Mouse (Mus musculus): ENCODE measurements around the gene Tspan9. TPM values are rescaled to one million over a fixed set of nuclear protein-coding genes. Genes with fewer than 3 reads are reported as not detected.

The Tspan9 gene
- polyA plus RNA-seq, 1 experiment from 2014 or later, result 68.2 TPM

DNA sequence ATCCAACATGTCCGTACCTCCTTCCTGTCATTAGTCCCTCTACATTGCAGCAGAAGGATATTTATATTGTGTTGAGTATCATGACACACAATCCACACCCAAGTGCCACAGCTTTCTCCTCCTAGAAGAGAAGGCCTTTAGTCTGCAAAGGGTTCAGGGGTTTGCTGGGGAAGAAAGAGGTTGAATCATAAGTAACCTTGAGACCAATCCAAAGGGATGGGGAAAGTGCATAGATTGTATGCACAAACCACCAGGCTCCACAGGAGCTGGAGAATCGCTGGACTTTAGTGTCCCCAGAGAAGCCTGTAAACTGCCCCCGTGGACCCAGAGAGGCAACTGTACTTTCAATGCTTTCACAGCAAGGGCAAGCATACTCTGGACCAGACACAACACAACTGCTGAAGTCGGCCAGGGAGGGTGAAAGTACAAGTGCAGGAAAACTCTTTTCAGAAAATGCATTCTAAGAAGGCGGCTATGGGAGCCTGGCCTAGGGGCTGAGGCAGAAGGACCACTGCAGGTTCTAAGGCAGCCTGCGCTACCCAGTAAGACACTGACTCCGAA is 24.6 kb downstream of the Tspan9 start:
- ATAC-seq (ENCODE audit: insufficient number of reproducible peaks, low FRiP score, low TSS enrichment, low read depth) (no peak), DNase-seq (ENCODE audit: low spot score) (no peak)
- no peak overlapping the region for H3K27ac ChIP-seq (replicated peaks; ENCODE audit: low read depth, low read length)
- H3K36me3 ChIP-seq (ENCODE audit: control insufficient read depth, insufficient read depth, low read length), result no peaks in the 10 kb centered on the region
- peaks cover 10% of the 10 kb centered on the region for H3K4me1 ChIP-seq (ENCODE audit: control insufficient read depth, insufficient read depth, low read length)
- no peak overlapping the region for H3K4me3 ChIP-seq (ENCODE audit: low read depth, low read length)
- 88% methylated on average over 7 of the region's 7 CpGs for WGBS
- no peak overlapping the region for H3K4me2 ChIP-seq (ENCODE audit: low read depth, severe bottlenecking)
- no peaks in the 10 kb centered on the region for H3K27me3 ChIP-seq (ENCODE audit: control insufficient read depth, insufficient read depth, low read length)
- H3K9ac ChIP-seq (ENCODE audit: low read length), result no peak overlapping the region
- no peaks in the 10 kb centered on the region for H3K9me3 ChIP-seq (ENCODE audit: control insufficient read depth, low read length)

DNA sequence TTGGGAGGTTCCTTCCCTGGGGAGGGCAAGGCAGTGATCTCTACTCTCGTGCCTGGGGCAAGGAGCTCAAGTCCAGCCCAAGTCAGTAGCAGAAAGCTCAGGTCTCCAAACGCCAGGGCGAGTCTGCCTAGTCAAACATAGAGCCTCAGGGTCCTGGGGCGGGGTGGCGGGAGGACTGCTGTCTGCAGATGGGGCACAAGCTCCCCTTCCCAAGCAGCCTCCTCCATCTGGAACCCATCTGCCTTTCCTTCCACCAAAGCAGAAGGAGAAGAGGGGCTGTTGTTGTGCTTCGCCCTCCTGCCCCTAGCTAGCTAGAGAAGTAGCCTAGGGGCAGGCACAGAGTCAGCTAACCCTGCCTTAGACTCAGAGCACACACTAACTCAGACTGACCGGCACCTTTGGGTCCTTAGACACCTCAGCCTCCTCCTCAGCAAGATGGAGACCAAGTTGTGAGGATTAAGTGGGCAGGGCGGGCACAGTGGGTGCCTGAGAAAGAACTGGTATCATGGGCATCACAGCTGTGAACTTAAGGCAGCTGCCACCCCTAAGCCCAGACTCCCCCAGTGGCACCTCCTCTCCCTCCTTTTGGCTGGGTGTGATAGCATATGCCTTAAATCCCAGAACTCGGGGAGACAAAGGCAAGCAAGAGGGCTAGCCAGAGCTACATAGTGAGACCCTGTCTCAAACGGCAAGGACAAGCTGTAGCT is 26.4 kb downstream of the Tspan9 start:
- H3K4me3 ChIP-seq (ENCODE audit: low read depth, low read length), result no peak overlapping the region
- peak overlapping the region; percentile 23 for H3K9ac ChIP-seq (ENCODE audit: low read length)
- 39% methylated on average over 10 of the region's 10 CpGs for WGBS
- H3K27ac ChIP-seq (replicated peaks; ENCODE audit: low read depth, low read length), result peak overlapping the region; percentile 52; the same call in 1 of the 2 replicates
- peaks cover 21% of the 10 kb centered on the region for H3K4me1 ChIP-seq (ENCODE audit: control insufficient read depth, insufficient read depth, low read length)
- H3K36me3 ChIP-seq (ENCODE audit: control insufficient read depth, insufficient read depth, low read length), result no peaks in the 10 kb centered on the region
- DNase-seq (ENCODE audit: low spot score), result peak; percentile 58
- H3K27me3 ChIP-seq (ENCODE audit: control insufficient read depth, insufficient read depth, low read length), result no peaks in the 10 kb centered on the region
- 0 out of 2 replicates have a peak, but pooled peaks have one; percentile 53 for ATAC-seq (ENCODE audit: insufficient number of reproducible peaks, low FRiP score, low TSS enrichment, low read depth)
- H3K9me3 ChIP-seq (ENCODE audit: control insufficient read depth, low read length), result no peaks in the 10 kb centered on the region
- no peak overlapping the region for H3K4me2 ChIP-seq (ENCODE audit: low read depth, severe bottlenecking)

DNA sequence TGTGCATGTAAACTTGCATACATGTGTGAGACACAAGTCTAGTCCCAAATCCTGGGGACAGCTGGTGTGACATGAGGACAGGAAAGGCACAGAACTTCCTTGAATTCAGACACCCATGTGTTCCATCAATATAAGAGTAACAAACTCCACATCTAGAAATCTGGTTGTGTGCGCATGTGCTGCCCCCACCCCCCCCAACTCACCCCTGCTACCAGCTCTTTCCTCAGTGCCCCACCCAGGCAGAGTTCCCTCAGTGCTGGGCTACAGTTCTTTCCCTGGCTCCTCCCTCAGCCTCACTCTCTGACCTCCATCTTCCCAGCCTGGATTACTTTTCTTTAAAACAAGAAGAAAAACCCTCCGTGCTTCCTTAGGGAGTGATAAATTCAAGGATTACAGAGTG is 27.1 kb downstream of the Tspan9 start:
- H3K9ac ChIP-seq (ENCODE audit: low read length), result no peak overlapping the region
- 46% methylated on average over 2 of the region's 2 CpGs for WGBS
- no peak overlapping the region for H3K4me2 ChIP-seq (ENCODE audit: low read depth, severe bottlenecking)
- peaks cover 28% of the 10 kb centered on the region for H3K4me1 ChIP-seq (ENCODE audit: control insufficient read depth, insufficient read depth, low read length)
- H3K9me3 ChIP-seq (ENCODE audit: control insufficient read depth, low read length), result no peaks in the 10 kb centered on the region
- H3K4me3 ChIP-seq (ENCODE audit: low read depth, low read length), result no peak overlapping the region
- no peak for DNase-seq (ENCODE audit: low spot score)
- H3K36me3 ChIP-seq (ENCODE audit: control insufficient read depth, insufficient read depth, low read length), result no peaks in the 10 kb centered on the region
- H3K27ac ChIP-seq (replicated peaks; ENCODE audit: low read depth, low read length), result peak overlapping the region; percentile 52; the same call in 1 of the 2 replicates
- H3K27me3 ChIP-seq (ENCODE audit: control insufficient read depth, insufficient read depth, low read length), result no peaks in the 10 kb centered on the region
- ATAC-seq (ENCODE audit: insufficient number of reproducible peaks, low FRiP score, low TSS enrichment, low read depth), result no peak

DNA sequence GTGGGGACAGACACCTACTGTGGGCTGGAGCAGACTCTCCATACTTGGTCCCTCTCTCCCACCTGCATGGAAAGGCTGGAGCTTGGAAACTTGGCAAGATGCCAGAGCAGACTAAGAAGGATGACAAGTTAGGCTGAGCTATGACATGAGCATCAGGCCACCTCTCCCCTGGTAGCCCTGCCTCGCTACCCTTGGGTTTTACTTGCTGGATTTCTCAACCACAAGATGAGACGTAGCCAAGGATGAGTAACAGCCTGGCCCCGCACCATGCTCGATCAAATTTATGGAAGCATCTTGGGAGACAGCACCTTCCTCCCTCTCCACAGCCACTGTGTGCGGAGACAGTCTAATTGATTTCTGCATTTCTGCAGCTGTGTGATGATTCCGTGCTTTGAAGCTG is 28.3 kb downstream of the Tspan9 start:
- peaks cover 28% of the 10 kb centered on the region for H3K4me1 ChIP-seq (ENCODE audit: control insufficient read depth, insufficient read depth, low read length)
- WGBS, result 89% methylated on average over 6 of the region's 6 CpGs

DNA sequence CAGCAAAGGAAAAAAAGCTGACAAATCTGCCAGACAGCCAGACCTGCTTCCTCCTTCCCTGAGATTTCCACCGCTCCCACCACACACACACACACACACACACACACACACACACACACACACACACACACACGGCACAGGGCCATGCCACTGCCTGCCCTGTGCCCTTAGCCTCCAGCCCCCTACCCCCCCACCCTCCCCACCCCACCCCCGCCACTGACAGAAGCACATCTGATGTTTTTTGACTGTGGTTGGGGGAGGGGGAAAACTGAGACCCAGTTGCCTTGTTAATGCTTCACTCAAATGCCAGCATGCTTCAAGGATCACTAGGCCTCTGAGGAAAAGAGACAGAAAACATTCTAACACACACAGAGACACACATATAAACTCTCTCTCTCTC is 30.8 kb downstream of the Tspan9 start:
- Histone ChIP-seq H3K4me1 (ENCODE audit: control insufficient read depth, insufficient read depth, low read length) (peaks cover 28% of the 10 kb centered on the region), H3K4me3 (ENCODE audit: low read depth, low read length) (no peak overlapping the region), H3K4me2 (ENCODE audit: low read depth, severe bottlenecking) (no peak overlapping the region), H3K9ac (ENCODE audit: low read length) (no peak overlapping the region), H3K36me3 (ENCODE audit: control insufficient read depth, insufficient read depth, low read length) (no peaks in the 10 kb centered on the region), H3K9me3 (ENCODE audit: control insufficient read depth, low read length) (no peaks in the 10 kb centered on the region), H3K27ac (replicated peaks; ENCODE audit: low read depth, low read length) (no peak overlapping the region), H3K27me3 (ENCODE audit: control insufficient read depth, insufficient read depth, low read length) (no peaks in the 10 kb centered on the region)
- 14% methylated on average over 3 of the region's 3 CpGs for WGBS
- ATAC-seq (ENCODE audit: insufficient number of reproducible peaks, low FRiP score, low TSS enrichment, low read depth), result no peak
- DNase-seq (ENCODE audit: low spot score), result no peak

More for the DNA sequence above, 28.3 kb downstream of the Tspan9 start:
- no peak for ATAC-seq (ENCODE audit: insufficient number of reproducible peaks, low FRiP score, low TSS enrichment, low read depth)
- no peak overlapping the region for H3K4me3 ChIP-seq (ENCODE audit: low read depth, low read length)
- no peaks in the 10 kb centered on the region for H3K9me3 ChIP-seq (ENCODE audit: control insufficient read depth, low read length)
- DNase-seq (ENCODE audit: low spot score), result no peak
- H3K9ac ChIP-seq (ENCODE audit: low read length), result no peak overlapping the region
- no peak overlapping the region for H3K27ac ChIP-seq (replicated peaks; ENCODE audit: low read depth, low read length)
- H3K4me2 ChIP-seq (ENCODE audit: low read depth, severe bottlenecking), result no peak overlapping the region
- H3K27me3 ChIP-seq (ENCODE audit: control insufficient read depth, insufficient read depth, low read length), result no peaks in the 10 kb centered on the region
- H3K36me3 ChIP-seq (ENCODE audit: control insufficient read depth, insufficient read depth, low read length), result no peaks in the 10 kb centered on the region

DNA sequence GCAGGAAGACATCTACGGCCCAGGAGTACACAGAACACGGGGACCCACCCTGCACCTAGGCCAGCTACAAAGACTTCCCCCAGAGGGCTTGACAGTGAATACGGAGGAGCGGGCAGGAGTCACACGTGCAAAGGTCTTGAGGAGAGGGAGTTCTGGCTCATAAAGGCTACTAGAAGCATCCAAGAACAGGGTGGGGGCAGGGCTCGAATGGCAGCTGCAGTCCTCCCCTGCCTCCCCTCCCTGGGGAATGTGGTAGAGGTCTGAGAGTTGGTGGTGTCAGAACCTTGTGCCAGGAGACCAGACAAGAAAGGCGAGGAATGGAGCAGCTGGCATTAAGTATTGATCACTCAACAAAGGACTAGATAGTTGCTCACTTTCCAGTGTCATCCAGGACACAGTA is 31.6 kb downstream of the Tspan9 start:
- Histone ChIP-seq H3K9ac (ENCODE audit: low read length) (no peak overlapping the region), H3K27ac (replicated peaks; ENCODE audit: low read depth, low read length) (no peak overlapping the region)
- ATAC-seq (ENCODE audit: insufficient number of reproducible peaks, low FRiP score, low TSS enrichment, low read depth), result peak; percentile 51; the same call in 1 of the 2 replicates

DNA sequence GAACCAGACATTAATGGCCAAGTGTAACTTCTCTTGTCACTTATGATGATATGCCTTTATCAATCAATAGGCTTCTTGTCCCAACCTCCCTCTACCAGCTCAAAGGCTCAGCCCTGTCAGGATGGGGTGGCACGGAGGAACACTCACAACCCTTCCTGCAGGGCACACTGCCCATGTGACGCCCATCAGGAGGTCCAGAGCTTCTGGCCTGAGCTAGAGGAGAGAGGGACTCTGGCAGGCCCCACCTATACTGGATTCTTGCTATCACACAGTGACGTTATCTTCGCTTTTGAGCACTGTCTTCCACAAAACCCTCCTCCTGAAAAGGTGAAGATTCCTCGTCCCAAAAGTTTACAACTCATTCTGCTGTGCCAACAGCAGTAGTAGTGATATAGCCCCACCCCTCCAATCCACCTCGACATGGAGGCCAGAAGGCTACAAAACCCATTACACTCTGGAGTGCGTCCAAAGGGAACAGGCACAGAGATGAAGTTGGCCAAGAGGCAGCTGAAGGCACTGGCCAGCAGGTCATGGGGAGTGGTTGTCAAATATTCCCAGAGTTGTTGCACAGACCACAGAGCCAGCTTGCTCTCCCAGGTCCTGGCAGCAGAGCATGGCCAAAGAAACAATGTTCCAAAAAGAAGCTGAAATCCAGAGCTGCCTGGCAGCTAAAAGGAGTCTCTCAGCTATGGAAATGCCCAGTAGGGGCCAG is 34.9 kb downstream of the Tspan9 start:
- Histone ChIP-seq H3K4me1 (ENCODE audit: control insufficient read depth, insufficient read depth, low read length) (peaks cover 28% of the 10 kb centered on the region), H3K9me3 (ENCODE audit: control insufficient read depth, low read length) (no peaks in the 10 kb centered on the region), H3K9ac (ENCODE audit: low read length) (no peak overlapping the region), H3K27ac (replicated peaks; ENCODE audit: low read depth, low read length) (no peak overlapping the region), H3K36me3 (ENCODE audit: control insufficient read depth, insufficient read depth, low read length) (no peaks in the 10 kb centered on the region), H3K4me2 (ENCODE audit: low read depth, severe bottlenecking) (no peak overlapping the region), H3K4me3 (ENCODE audit: low read depth, low read length) (no peak overlapping the region), H3K27me3 (ENCODE audit: control insufficient read depth, insufficient read depth, low read length) (no peaks in the 10 kb centered on the region)
- no peak for DNase-seq (ENCODE audit: low spot score)
- no peak for ATAC-seq (ENCODE audit: insufficient number of reproducible peaks, low FRiP score, low TSS enrichment, low read depth)
- WGBS, result 83% methylated on average over 7 of the region's 7 CpGs

More for the DNA sequence above, 31.6 kb downstream of the Tspan9 start:
- Histone ChIP-seq H3K9me3 (ENCODE audit: control insufficient read depth, low read length) (no peaks in the 10 kb centered on the region), H3K4me2 (ENCODE audit: low read depth, severe bottlenecking) (no peak overlapping the region), H3K36me3 (ENCODE audit: control insufficient read depth, insufficient read depth, low read length) (no peaks in the 10 kb centered on the region), H3K4me1 (ENCODE audit: control insufficient read depth, insufficient read depth, low read length) (peaks cover 24% of the 10 kb centered on the region), H3K4me3 (ENCODE audit: low read depth, low read length) (no peak overlapping the region), H3K27me3 (ENCODE audit: control insufficient read depth, insufficient read depth, low read length) (no peaks in the 10 kb centered on the region)
- peak; percentile 43 for DNase-seq (ENCODE audit: low spot score)
- 49% methylated on average over 7 of the region's 7 CpGs for WGBS

DNA sequence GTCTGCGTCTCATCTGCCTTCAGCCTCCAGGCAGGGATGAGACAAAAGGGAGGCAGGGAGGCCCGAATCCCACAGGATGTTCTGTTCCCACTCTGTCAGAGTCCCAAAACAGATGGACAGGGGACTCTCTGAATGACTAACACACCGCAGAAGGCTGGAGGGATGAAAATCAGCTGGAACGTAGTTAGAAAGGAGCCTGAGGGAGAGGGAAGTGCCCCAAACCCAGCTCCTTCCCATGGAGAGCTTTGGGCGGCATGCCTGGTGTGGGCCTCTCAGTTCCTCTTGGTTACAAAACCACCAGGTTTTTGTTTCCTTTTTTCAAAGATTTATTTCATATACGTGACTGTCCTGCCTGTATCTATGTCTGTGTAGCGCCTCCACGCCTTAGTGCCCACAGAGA is 35.7 kb downstream of the Tspan9 start:
- H3K9ac ChIP-seq (ENCODE audit: low read length), result no peak overlapping the region
- 74% methylated on average over 8 of the region's 8 CpGs for WGBS
- no peak overlapping the region for H3K27ac ChIP-seq (replicated peaks; ENCODE audit: low read depth, low read length)
- no peaks in the 10 kb centered on the region for H3K9me3 ChIP-seq (ENCODE audit: control insufficient read depth, low read length)
- DNase-seq (ENCODE audit: low spot score), result no peak
- no peaks in the 10 kb centered on the region for H3K27me3 ChIP-seq (ENCODE audit: control insufficient read depth, insufficient read depth, low read length)
- peaks cover 21% of the 10 kb centered on the region for H3K4me1 ChIP-seq (ENCODE audit: control insufficient read depth, insufficient read depth, low read length)
- no peak overlapping the region for H3K4me2 ChIP-seq (ENCODE audit: low read depth, severe bottlenecking)
- no peak overlapping the region for H3K4me3 ChIP-seq (ENCODE audit: low read depth, low read length)
- no peak for ATAC-seq (ENCODE audit: insufficient number of reproducible peaks, low FRiP score, low TSS enrichment, low read depth)
- no peaks in the 10 kb centered on the region for H3K36me3 ChIP-seq (ENCODE audit: control insufficient read depth, insufficient read depth, low read length)

Data from limb, embryonic 11.5 days (tissue).